Mouse (Mus musculus) embryo, embryonic 10 days (tissue): ENCODE measurements around the gene Fut11.

Source experiments
- DNase-seq: peaks from one replicate; pipeline ENCODE4 v3.0.0-alpha.2; 2015; ENCODE audit warnings: low spot score

The Fut11 gene

DNA sequence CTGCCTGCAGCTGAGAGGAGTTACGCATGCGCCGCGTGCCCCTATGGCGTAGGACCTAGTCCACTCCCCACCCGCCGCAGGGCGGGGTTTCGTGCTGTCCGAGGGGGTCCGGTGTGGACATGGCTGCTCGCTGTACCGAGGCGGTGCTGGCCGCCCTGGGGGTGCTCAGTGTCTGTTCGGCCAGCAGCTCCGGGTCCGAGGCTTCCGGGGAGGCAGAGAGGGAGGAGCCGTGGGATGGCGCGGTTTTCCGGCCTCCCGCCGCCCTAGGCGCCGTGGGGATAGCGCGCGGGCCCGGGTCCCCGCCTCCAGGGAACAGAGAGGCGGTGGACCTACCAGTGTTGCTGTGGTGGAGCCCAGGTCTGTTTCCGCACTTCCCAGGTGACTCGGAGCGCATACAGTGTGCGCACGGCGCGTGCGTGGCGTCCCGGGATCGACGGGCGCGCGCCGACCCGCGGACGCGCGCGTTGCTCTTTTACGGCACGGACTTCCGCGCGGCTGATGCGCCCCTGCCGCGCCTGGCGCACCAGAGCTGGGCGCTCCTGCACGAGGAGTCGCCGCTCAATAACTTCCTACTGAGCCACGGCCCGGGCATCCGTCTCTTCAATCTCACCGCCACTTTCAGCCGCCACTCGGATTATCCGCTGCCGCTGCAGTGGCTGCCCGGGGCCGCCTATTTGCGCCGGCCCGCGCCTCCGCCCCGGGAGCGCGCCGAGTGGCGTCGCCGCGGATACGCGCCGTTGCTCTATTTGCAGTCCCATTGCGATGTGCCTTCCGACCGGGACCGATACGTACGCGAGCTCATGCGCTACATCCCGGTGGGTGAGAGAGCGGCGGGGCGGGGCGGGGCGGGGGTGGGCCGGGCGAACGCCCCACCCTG lies at the start of gene Fut11:
Gene Fut11, plus strand, starts transcription at position 85 of the 877 bp plus-strand sequence.
- DNase-seq: peak; percentile 94

DNA sequence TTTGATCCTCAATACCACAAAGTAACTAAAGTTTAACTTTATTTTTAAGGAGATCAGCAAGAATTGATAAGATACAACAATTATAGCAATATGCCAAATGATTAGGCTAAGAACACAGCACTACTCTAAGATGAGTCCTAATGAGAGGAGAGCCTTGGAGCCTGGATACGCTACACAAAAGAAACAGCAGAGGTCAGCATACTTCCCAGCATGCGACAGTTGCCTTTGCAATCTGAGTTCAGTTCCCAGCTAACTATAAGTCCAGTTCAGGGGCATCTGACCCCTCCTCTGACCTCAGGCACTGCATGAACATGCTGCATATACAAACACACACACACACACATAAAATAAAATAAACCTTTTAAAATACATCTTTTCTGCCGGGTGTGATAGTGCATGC lies 49.2 kb upstream of the Fut11 start:
- peak; percentile 32 for DNase-seq

DNA sequence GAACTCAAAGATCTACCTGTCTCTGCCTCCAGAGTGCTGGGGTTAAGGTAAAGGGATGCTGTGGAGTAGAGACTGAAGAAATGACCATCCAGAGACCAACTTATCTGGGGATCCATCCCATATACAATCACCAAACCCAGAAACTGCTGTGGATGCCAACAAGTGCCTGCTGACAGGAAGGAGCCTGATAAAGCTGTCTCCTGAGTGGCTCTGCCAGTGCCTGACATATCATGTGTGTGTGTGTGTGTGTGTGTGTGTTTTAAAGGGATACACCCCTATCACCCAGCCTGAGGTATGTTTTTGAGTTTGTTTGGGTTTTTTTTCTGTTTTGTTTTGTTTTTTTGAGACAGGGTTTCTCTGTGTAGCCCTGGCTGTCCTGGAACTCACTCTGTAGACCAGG lies 48.4 kb upstream of the Fut11 start:
- DNase-seq: no peak

DNA sequence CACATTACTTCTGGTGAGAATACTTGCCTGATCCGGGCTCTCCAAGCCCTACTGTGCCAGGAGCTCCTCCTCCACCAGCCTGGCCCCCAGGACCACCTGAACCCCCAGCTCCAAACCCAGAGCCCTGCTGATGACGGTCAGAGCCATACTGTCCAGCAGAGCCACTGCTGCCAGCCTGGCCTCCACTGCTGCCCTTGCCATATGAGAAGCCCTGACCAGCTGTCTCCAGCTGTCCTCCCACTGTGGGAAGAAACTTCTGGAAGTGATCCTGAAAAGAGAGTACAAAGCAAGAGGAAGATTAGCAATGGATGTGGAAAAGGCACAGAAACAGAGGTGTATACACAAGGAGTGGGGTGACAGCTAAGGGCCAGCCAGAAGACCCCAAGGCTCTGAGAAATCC lies 43.8 kb upstream of the Fut11 start:
- no peak for DNase-seq

DNA sequence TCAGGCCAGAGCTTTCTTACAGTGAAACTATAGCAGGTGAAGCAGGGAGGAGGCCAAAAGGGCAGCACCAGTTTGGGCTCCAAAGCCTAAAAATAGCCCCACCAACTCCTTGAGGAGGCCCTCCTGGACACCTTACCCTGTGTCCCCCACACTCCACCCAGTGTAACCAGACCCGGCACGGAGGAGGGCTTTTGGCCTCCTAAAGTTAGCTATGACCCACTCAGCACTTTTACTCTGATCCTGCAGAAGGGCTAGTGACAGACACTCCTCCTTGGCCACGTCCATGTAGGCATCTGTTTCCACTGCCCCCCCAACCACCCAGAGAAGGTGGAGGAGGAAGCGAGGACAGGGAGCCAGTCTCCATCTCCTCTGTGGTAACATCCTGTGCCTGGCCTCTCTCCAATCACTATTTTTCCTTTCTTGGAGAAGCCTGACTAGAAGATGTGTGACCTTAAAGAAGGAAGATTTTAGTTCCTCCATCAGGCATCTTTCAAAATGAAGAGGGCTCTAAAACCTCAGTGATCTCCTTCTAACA lies 43.0 kb upstream of the Fut11 start:
- DNase-seq: no peak

DNA sequence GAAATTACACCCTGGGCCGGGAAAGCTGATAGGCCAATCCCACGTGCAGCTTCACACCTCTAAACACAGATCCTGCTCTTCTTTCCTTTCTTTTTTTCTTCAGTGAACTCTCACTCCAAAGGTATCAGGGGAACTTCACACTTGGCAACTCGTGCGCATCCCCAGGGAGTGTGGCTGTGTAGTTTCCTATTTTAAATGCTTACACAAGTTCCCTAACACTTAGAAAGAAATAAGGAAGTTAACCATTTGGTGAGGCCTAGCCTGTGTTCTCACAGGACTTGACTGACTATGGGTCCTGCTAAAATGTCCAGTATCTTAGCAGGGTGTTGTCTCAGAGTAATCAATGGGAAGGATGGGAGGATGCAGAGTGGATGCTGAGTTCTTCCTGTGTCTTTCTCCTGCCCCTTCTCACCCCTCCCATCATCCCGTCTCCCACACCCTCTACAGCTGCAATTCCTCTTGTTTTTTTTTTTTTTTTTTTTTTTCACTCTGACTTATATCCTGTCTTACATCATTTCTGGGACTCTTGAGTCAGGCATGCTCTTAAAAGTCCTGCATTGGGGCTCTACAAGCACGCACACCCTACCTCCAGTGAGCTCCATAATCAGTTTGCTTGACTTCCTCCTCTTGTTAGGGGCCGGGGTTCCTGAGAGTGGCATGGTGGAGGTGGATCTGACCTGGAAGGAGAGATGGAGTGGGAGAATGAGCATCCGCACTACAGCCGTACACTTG lies 39.9 kb upstream of the Fut11 start:
- no peak for DNase-seq

DNA sequence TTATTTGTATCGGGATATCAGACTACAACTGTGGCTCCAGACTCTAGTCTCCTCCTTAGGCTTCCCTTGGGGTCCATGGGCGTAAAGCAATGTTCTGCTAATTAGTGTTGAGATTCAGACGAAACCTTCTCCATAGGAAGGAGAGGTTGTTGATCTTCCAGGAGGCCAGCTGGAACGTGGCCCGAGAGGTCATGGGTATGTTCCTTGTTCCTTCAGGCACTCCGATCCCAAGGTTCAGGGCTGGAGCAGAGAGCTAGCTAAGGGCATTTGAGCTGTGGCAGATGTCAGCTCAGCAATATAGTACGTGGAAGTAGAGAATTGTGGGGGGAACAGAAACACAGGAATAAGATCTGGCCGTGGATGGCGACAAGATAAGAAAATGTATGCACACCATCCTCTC lies 39.0 kb upstream of the Fut11 start:
- no peak for DNase-seq

DNA sequence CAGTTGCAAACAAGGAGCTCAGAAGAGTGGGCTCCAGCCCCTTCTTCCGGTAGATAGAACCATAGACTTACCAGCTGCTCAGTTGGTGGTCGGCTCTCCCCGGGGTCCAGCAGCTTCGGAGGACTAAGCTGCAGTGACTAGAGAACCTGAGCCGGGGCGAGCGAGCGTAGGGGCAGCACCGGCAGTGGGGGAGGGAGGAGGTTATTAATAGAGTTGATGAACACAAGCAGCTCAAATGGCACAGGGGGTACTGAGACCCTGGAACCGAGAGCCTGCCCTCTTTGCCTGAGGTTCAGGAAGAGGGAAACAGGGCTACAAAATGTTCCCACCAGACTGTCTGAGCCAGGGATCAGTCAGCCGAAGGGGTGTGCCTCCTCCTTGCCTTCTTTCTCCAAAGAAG lies 38.4 kb upstream of the Fut11 start, which contains the start of gene Myoz1:
Gene Myoz1, minus strand, starts transcription at position 180 of the 400 bp plus-strand sequence.
- no peak for DNase-seq

DNA sequence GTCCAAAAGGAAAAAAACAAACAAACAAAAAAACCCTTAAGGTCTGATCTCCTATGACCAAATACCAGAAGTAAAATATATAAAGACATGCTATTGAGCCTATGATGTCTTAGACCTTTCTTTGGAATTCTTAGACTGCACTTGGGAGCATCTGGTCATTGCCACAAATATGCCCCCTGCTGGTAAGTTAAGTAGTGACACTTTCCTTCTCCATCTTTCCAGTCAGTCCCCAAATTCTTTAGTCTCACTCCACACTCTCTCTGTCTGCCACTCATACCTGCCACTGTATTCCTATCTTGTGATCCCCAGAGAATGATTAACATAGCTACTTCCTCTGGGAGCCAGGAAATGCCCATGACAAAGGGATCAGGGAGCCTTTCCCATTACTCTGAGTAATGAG lies 36.4 kb upstream of the Fut11 start:
- peak; percentile 74 for DNase-seq

DNA sequence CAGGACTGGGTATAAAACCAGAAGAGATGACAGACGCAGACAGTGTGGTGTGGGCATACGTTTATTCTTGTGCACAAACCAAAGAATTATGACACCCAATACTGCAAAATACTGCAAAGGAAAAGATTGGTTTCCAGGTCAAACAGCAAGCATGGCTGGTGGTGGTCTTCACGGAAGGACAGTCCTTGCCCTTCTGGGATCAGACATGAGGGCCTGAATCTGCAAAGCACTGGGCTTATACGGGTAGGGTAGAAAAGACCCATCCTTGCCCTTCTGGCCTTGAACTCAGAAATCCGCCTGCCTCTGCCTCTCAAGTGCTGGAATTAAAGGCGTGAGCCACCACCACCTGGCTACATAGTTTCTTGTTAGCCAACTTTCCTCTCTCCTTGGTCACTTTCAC lies 35.9 kb upstream of the Fut11 start:
- DNase-seq: no peak

DNA sequence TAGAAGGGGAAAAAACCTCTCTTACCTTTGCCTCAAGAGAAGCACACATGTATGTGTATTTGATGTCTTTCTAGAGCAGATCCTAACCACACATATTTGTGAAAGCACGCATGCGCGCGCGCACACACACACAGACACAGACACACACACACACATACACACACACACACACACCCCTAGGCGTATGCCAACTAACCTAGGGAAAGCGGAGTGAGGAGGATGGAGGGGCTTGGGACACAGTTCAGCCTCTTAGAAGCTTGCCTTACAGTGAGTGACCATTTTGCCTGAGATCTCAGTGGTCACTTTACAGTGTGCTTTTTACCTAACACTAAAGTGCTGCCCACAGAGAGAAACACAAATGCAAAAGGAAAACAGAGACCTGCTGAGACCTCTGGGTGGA lies 35.1 kb upstream of the Fut11 start:
- no peak for DNase-seq

DNA sequence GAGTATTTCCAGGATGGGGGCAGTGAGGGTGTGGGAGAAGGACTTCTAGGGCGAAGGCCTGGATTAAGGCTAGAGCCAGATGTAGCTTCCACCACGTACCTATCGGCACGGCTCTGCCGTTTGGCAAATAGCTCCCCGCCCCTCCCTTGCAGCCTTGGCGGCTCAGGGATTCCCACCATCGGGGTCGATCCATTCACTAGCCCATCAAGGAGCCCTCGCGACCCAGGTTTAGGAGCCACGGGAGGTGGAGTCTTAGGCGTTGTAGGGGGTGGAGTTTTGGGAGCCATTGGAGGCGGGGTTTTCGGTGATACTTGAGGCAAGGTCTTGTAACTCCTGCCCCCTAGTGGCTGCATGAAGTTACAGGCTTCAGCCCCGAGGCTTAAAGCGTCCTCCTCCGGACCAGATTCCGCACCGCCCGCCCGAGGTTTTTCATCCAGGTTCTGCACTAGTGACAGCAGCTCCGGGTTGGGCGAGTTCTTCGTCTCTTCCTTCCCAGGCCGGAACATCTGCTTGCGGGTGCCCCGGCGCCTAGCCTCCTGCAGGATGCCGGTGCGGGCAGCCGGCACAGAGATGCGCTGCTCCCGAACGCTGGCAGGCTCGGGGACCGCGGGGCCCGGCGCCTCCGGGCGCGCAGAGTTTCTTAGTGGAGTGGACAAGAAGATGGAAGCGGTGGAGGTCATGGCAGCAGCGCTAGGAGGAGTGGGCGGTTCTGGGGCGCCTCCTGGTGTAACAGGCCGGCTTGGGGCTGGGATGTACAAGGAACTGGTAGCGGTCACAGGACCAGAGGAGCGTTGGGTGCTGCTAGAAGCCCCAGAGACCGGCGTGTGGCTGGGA lies 33.7 kb upstream of the Fut11 start:
- DNase-seq: peak; percentile 99

DNA sequence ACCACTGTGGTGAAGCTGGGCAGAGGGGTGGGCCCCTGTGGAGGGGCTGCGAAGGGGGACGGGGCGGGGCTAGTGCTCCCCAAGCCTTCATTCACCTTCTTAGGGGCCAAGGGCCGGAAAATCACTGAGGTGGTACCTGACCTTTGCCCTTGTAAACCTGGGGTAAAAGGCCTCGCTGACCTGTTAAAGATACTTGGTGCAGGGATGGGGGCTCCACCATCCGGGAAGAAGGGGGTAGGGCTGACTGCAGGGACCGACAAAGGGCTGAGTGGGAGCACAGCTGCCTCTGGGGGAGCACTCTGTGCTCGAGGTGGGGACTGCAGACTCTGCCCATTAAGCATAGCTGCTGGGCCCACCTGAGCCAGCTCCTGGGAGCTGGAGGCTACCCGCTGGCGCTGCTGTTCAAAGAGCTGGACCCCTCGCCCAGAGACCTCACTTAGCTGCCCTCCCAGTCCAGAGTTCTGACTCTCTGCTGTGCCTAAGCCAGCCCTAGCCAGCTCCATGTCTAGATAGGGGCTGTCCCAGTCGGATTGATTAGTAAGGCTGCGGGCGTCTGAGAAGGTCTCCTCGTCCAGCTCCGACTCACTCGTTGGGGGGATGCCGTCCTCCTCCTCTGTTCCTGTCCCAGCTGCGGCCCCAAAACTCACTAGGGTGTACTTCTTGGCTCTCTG lies 33.0 kb upstream of the Fut11 start:
- peak; percentile 23 for DNase-seq

DNA sequence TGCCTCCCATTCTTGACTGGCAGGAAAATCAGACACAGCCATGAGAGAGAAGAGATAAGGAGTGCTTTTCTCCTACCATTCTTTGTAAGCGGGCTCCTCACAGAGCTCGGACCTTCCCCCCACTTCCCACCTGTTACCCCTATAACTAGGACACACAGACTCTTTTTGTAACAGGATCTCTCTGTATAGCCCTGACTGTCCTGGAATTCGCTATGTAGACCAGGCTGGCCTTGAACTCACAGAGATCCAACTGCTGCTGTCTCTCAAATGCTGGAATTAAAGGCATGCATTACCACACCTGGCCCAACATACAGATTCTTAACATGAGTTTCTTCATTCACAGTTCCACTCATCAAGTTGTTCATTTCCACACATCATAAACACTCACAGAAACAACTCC lies 32.0 kb upstream of the Fut11 start:
- no peak for DNase-seq

DNA sequence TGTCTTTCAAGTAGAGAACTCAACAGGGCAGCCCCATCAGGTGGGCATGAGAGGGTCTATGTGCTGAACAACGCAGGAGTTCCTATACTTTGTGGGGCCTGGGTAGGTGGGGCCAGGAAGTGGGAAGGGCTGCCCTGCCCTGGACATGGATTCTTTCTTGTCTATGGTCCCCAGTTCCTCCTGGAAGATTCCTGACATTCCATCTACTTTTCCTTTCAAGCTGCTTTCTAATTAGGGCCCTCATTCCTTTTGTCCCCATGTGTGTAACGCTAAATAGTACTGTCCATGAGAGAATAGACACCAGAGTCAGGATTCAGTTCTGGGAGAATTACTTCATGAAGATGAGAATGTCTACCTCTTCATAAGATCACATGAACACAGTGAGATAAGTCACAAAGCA lies 31.2 kb upstream of the Fut11 start:
- no peak for DNase-seq

DNA sequence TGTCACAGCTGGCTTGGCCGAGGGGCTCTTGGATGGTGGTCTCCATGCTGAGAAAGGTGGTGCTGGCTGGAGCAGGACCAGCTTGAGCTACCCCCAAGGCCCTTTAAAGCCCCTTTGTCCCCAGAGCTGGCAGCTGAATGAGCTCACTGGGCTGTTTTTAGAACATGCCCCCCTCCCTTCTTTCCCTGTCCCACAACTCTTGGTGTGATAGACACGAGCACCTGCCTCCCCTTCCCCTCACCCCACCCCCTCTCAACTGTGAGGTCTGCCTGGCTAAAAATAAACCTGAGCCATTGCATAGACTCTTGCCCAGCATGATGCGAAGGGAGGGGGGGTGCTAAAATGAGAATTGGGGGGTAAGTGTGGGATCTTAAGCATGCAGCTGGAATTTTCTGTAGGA lies 30.3 kb upstream of the Fut11 start:
- DNase-seq: no peak

DNA sequence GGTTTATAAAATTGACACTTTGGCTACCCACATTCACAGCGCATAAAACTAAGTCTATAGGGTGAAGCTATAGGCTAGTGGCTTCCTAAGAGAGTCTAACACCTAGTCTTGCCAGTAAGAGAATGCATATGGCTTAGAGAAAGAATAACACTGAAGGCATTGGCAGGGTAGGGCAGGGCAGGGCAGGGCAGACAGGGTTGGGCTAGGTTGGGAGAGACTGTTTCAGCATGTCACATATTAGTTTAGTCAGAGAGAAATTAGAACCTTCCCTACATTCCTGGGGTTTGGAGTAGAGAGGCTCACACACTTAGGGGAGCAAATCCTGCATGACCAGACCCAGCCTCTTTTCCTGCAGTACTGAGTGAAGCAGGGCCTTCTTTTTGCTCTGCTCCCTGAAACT lies 27.3 kb upstream of the Fut11 start:
- no peak for DNase-seq

DNA sequence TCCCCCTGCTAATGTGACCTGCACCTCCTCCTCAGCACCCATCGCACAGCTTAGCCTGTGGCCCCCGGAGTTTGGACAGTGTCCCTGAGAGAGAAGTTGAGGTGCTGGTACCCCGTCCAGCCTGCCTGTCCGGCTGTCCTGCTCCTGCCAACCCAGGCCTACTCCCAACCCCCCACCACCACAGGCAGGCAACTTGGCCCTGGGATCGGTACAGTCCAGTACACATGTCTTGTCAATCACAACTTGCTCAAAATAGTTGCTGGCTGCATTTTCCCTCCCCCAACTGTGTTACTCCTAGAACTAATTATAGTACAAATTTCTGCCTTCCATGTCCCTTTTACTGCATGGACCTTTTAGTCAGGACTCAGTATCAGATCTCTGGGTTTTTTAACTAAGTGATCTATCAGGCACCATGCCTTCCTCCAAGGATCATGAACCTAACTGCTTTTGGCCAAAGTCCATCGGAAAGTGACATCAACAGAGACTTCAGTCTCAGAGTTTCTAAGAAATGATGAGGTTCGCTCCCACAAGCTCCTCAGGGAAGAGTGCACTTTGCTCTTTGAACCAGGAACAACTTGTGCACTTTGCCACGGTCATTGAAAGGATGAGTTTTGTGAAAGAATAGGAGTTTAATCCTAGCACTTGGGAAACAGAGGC lies 26.5 kb upstream of the Fut11 start, which contains the start of gene Synpo2l:
Gene Synpo2l, minus strand, starts transcription at position 201 of the 657 bp plus-strand sequence.
- DNase-seq: no peak

DNA sequence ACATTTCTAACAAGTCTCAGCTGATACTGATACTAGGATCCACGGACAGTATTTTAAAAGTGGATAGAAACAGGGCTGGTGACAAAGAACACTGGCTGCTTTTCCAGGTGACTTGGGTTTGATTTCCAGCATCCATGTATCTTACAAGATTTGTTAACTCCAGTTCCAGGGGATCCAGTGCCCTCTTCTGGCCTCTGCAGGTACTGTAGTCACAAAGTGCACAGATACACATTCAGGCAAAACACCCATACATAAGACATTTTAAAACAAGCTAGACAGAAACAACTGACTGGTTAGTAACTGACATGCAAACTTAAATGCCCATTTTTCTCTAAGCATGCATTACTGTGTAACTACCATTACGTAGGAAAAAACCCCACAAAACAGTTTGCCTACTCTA lies 21.8 kb upstream of the Fut11 start:
- DNase-seq: peak; percentile 33

DNA sequence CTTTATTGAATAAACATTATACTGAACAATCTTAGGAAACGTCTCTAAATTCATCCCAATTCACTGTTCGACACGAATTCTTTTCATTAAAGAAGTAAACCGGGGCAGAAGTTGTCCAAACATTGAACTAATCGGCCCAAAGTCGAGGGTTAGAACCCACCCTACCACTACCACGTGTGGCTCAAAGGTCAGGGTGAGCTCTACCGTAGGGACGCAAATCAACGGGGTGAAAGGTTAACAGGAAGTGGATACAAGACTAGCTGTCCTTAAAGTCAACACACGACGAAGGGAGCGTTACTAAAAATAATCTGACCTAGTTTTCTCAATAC lies 21.1 kb upstream of the Fut11 start:
- DNase-seq: peak; percentile 83
